Mouse (Mus musculus) megakaryocyte, embryonic 14.5 days (primary cell): ENCODE data around the gene Cdc42ep2. TPM values are rescaled to one million over a fixed set of nuclear protein-coding genes. Genes with fewer than 3 reads are reported as not detected.
A peak's percentile ranks its signal among the peaks of the same experiment; 100 is the strongest.

Experiments used
- H3K27me3 ChIP-seq: replicated peaks from 2 replicates; pipeline ENCODE3; 2012; ENCODE audit warnings: inconsistent platforms
- H3K36me3 ChIP-seq: replicated peaks from 2 replicates; pipeline ENCODE3; 2012; ENCODE audit warnings: low read length, inconsistent platforms, mixed read lengths
- H3K4me1 ChIP-seq: 2 replicates; pipeline ENCODE4 v1.6.1; 2012; ENCODE audit warnings: inconsistent platforms
- H3K4me3 ChIP-seq: replicated peaks from 2 replicates; pipeline ENCODE3; 2012; ENCODE audit warnings: moderate library complexity, mild to moderate bottlenecking, inconsistent platforms
- H3K9me3 ChIP-seq: 2 replicates; pipeline ENCODE4 v1.6.1; 2012; ENCODE audit warnings: inconsistent platforms
- FLI1 ChIP-seq: IDR thresholded peaks from 2 replicates; pipeline ENCODE4 v1.6.1; 2012; ENCODE audit warnings: low read length, inconsistent platforms, mixed read lengths
- GATA1 ChIP-seq: IDR thresholded peaks from 3 replicates; pipeline ENCODE4 v1.6.1; 2012; ENCODE audit warnings: mixed read lengths, low read length, inconsistent platforms, borderline replicate concordance
- polyA plus RNA-seq: library from polyadenylated mRNA; stranded (reverse); fragments of >175 nt; gene quantifications from 2 replicates; pipeline ENCODE4 v1.2.3, GENCODE M21; 2012; ENCODE audit warnings: low replicate concordance; ENCODE audit not compliant: insufficient read depth

The Cdc42ep2 gene
- polyA plus RNA-seq, 1 experiment = 4.4 TPM

DNA sequence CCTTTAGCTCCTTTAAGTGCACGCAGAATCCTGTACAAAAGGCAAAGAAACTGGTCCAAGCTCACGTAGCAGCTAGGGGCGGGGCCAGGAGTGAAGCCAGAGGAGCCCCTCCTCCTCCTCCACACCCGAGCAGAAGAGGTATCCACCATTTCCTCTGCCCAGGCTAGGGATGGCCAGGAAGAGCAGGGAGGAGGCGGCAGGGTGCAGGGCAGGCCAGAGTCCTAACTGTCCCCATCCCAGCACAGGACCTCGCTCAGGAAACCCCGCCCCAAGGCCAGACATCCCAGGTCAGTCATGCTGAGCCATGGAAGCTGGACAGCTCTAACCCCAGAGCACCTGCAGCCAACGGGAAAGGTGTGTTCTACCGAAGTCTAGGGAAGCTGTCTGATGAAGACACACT lies 2.9 kb downstream of the Cdc42ep2 start:
- Histone ChIP-seq H3K9me3 (no peaks in the 10 kb centered on the region), H3K4me3 (peak overlapping the region; percentile 89), H3K36me3 (peaks cover 48% of the 10 kb centered on the region), H3K27me3 (peaks cover 4% of the 10 kb centered on the region), H3K4me1 (peaks cover 89% of the 10 kb centered on the region)
- TF ChIP-seq GATA1 = no peak
- no peak for TF ChIP-seq FLI1

DNA sequence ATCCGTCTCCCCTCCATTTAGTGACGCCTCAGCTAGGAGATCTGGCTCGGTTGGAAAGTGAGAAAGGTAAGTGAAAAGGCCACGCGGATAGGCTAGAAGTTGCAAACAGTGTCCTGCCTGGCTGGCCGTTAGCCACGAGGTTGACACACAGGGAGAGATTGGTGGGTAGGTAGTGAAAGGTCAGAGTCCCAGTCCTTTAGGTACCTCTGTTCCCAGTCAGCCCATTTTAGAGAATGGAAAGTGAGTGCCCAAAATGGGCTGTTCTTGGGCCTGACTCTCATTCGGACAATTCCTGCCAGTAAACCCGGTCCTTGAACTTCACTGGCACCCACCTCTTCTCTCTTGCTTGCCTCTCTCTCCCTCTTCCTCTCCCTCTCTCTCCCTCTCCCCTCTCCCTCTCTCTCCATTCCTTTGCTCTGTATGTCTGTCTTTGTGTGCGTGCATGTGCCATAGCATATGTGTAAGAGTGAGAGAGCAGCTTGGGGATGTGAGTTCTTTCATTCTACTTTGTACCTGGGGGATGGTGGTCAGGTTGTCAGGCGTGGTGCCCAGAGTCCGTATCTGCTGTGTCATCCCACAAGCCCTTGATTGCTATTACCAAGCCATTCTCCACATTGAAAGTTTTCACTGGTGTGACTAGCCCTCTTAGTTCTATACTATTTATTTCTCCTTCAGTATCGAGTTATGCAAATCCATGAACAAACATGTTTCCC lies 11.5 kb downstream of the Cdc42ep2 start, which contains the start of gene Dpf2:
Dpf2 (minus strand) TSS at position 4 of the 713 bp plus-strand sequence.
- no peak for TF ChIP-seq GATA1
- TF ChIP-seq FLI1 = no peak
- peaks cover 49% of the 10 kb centered on the region for H3K36me3 ChIP-seq
- peak within 1 kb of the TSS; percentile 98 for H3K4me3 ChIP-seq
- no peaks in the 10 kb centered on the region for H3K9me3 ChIP-seq
- peaks cover 76% of the 10 kb centered on the region for H3K4me1 ChIP-seq
- H3K27me3 ChIP-seq = no peaks in the 10 kb centered on the region

DNA sequence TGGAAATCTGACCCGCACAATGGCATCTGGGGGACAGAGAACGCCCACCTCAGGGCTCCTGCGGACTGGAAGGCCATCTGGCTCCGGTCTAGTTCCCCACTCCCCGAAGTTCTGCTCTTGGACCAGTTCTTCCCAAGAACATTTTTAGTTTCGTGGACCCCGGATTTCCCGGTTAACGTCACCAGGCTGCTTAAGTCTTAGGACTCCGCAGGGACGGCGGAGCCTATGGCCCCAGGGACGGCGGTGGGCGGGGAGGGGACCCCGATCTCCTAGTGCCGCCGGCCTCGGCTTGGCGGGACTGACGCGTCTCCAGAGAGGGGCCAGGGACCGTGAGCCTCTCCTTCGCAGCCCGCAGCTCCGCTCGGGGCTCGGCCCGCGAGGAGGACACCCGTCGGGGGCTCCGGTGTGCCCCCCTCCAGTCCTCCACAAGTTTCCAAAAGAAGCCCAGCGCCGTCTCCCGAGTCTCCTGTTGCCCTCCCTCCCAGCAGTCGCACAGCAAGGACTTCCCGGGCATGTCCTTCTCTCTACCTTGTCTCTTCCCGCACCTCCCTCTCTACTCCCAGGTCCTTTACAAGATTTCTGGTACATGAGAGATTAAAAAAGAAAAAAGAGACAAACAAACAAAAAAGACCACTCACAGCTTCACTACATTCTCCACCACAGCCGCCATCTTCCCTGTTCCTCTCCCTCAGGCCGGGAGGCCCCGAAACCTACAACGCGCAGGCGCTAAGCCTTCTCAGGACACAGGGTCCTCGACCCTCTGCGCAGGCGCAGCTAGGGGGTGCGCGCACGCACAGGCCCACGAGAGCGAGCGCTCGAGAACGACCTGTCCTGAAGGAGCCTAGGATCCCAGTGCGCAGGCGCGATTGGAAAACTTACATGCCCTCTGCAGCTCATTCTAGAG lies 12.3 kb downstream of the Cdc42ep2 start:
- no peaks in the 10 kb centered on the region for H3K9me3 ChIP-seq
- TF ChIP-seq FLI1 (no peak), GATA1 (no peak)
- no peaks in the 10 kb centered on the region for H3K27me3 ChIP-seq
- peak overlapping the region; percentile 98 for H3K4me3 ChIP-seq
- H3K4me1 ChIP-seq = peaks cover 76% of the 10 kb centered on the region
- peaks cover 46% of the 10 kb centered on the region for H3K36me3 ChIP-seq

DNA sequence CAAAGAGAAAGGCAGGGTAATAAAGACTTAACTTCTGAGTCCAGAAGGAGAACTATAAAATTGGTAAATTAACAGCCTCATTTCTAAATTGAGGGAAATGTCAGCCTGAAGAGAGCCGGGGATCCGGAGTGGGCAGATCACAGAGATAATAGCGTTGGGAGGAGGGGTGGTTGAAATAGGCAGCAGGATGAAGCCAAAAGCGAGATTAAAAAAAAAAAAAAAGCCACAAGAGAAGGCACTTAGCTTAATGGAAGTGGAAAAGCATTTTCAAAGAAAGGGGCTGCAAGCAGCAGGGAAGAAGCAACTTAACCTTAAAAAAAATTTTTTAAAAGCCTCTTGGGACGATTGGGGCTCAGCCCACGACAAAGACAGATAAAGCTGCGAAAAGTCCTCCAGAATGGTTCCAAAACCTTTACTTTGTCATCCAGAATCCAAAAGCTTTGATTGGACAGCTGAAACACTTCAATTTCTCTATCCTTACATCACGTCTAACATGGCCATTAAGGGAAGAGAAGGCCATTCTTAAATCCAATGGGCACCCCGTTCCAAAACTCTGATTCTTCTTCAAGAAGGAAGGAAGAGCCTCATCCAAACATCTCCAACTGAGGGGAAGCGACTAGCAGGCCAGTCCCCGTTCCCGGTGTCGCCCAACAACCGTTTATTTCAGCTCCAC lies 13.1 kb downstream of the Cdc42ep2 start:
- Histone ChIP-seq H3K36me3 (peaks cover 47% of the 10 kb centered on the region), H3K4me3 (peak overlapping the region; percentile 98), H3K4me1 (peaks cover 76% of the 10 kb centered on the region), H3K9me3 (no peaks in the 10 kb centered on the region), H3K27me3 (no peaks in the 10 kb centered on the region)
- TF ChIP-seq FLI1 = no peak

DNA sequence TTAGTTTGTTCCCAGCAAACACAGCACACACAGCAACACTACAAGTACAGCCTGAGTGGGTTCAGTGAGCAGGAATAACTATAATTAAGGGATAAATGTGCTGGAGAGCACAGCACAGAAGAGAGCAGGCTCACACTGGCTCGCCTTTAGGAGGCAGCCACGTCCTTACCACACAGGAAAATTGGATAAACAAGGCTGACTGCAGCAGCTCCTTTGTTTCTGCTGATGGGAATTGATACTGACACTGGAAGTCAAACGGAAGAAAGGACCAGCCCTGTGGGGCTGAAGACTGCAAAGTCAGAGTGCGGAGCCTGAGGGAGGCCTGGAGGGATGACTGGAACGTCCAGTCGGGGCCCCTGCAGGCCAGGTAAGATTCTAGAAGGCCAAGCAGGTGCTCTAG lies 14.4 kb downstream of the Cdc42ep2 start:
- peaks cover 48% of the 10 kb centered on the region for H3K36me3 ChIP-seq
- H3K9me3 ChIP-seq = no peaks in the 10 kb centered on the region
- peak overlapping the region; percentile 98 for H3K4me3 ChIP-seq
- H3K27me3 ChIP-seq = no peaks in the 10 kb centered on the region
- H3K4me1 ChIP-seq = peaks cover 72% of the 10 kb centered on the region
- TF ChIP-seq GATA1 (no peak), FLI1 (no peak)

DNA sequence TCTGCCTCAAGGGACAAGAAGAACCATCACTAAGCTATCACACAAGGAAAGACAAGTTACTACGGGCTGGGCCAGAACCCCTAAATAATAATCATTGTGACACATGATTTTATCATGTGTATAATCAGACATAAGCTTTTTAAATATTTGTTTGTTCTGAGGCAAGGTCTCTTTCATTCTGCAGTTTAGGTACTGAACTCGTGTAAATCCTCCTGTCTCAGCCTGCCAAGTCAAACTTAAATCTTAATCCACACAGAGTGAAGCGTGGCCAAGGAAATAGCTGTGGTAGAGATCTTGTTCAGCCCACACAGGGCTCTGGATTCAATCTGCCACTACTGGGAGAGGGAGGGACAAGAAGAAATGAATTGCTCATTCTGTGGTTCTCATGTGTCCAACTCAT lies 17.3 kb downstream of the Cdc42ep2 start:
- TF ChIP-seq GATA1 (no peak), FLI1 (no peak)
- H3K27me3 ChIP-seq = no peaks in the 10 kb centered on the region
- H3K4me3 ChIP-seq = no peak overlapping the region
- H3K4me1 ChIP-seq = peaks cover 70% of the 10 kb centered on the region
- H3K9me3 ChIP-seq = no peaks in the 10 kb centered on the region
- peaks cover 71% of the 10 kb centered on the region for H3K36me3 ChIP-seq

DNA sequence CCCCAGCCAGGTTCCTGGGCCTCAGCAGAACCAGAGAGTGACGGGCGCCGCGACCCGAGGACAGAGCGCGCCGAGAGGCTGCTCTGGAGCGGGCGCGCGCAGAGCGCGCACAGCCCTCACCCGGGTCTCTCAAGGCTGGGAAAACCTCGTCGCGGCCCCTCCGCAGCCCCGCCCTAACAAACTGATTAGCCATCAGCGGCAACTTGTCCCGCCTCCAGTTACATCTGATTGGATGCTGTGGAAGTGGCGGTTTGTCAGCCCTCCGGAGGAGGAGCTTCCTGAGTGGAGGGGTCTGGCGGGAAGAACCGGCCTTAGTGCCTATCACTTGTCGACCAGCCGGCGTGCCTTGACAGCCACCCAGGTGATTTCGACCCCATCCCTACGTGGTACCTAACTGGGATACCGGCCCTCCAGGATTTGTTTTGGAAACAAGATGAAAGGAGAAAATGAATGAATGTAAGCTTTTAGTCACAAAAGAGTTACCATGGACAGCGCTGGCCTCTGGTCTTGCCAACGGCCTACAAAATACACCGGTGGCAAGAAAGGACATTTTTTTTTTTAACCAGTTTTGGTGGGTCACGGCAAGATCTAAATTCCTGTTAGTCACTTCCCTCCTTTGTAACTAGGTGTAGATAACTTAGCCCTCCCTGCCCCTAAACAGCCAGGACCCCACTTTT lies 30.5 kb downstream of the Cdc42ep2 start, which contains the start of gene Tigd3:
Tigd3 (minus strand) TSS at position 148 of the 677 bp plus-strand sequence.
- no peaks in the 10 kb centered on the region for H3K27me3 ChIP-seq
- no peak for TF ChIP-seq GATA1
- H3K9me3 ChIP-seq = no peaks in the 10 kb centered on the region
- H3K4me3 ChIP-seq = peak within 1 kb of the TSS; percentile 90
- H3K4me1 ChIP-seq = peaks cover 37% of the 10 kb centered on the region
- peaks cover 75% of the 10 kb centered on the region for H3K36me3 ChIP-seq

DNA sequence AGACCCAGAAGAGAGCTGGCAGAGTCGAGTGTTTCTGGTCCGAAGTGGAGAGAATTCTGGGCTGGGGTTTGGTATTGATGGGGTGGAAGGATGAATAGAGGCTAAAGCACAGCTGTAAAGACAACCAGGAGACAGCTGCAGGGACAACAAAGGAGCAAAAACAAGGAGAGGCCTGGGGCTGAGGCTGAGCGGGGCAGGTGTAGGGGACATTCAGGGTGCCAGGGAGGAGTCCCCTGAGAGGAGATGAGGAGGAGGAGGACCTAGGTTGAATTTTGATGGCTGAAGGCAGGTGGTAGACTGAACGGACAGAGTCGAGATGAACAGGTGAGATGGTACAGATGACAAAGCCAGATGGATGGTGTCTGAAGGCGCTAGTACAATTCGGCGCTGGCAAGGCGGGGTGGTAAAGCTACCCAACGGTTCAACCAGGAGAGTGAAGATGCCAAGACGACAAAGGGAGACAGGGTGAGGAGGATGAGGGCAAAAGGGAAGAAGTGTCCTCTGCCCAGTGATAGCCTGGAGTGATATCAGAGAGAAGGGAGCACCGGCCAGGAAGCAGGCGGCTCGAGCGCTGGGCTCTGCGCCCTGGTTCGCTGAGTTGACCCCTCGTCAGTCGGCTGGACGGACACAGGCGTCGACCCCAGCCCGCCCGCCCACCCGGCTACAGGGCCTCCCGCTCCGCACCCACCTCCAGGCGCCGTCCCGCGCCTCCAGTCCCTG lies 31.2 kb downstream of the Cdc42ep2 start:
- H3K4me1 ChIP-seq = peaks cover 36% of the 10 kb centered on the region
- no peaks in the 10 kb centered on the region for H3K9me3 ChIP-seq
- no peaks in the 10 kb centered on the region for H3K27me3 ChIP-seq
- H3K36me3 ChIP-seq = peaks cover 72% of the 10 kb centered on the region
- peak overlapping the region; percentile 90 for H3K4me3 ChIP-seq
- TF ChIP-seq FLI1 (no peak), GATA1 (no peak)

DNA sequence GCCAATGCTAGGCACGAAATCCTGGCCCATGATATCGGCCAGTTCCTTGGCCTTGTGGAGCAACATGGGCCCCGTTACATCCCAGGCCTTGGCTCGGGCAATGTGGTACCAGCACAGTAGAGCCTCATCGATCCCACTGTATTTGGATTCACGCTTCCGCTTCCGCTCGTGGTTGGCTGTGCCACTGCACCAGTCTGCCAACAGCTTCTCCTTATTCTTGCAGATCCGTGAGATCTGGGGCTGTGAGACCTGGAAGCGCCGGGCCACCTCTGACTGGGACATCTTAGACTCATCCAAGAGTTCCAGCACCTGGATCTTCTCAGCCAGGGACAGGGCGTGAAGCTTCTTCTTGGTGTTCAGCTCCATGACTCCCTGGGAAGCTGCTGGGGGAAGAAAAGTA lies 31.9 kb downstream of the Cdc42ep2 start:
- Histone ChIP-seq H3K9me3 (no peaks in the 10 kb centered on the region), H3K36me3 (peaks cover 72% of the 10 kb centered on the region), H3K4me1 (peaks cover 38% of the 10 kb centered on the region), H3K27me3 (no peaks in the 10 kb centered on the region), H3K4me3 (no peak overlapping the region)
- TF ChIP-seq FLI1 (no peak), GATA1 (no peak)
